Mouse (Mus musculus): ENCODE results near the gene Cd3g.

DNA sequence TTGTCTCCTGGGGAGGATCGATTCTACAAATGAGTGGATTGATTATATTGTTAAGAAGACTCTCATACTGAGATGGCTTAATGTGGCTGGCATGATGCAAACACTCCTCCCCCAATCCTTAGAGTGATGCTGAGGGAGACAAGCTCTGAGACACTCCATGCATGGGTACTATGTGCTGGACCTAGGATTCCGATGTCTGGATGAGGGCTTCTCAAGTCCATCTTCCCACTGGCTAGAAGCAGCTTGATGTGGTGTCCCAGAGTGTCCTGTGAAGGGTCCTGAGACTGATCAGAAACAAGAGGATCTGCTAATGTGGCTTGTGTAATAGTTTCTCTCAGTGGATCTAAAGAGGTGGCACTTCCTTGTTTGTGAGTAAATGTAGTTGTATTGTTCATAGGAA lies 873 bp upstream of the Cd3g start:
- no peak for TF ChIP-seq CTCF (IDR thresholded peaks at IDR 0.05; ENCODE audit: borderline replicate concordance, extremely low read depth, insufficient read depth, insufficient read length)
- TF ChIP-seq POLR2A (IDR thresholded peaks at IDR 0.05; ENCODE audit: borderline replicate concordance, extremely low read depth, insufficient read depth, insufficient read length, poor library complexity, severe bottlenecking), result no peak
